Mouse (Mus musculus): Measurements from ENCODE around the gene Nol3.
A peak's percentile ranks its signal among the peaks of the same experiment; 100 is the strongest.

Gene Nol3

GRCm38 (mm10) chr8:105309142-105309847 is 33.4 kb downstream of the Nol3 start:
- no peak for DNase-seq (ENCODE audit: low spot score)

DNA sequence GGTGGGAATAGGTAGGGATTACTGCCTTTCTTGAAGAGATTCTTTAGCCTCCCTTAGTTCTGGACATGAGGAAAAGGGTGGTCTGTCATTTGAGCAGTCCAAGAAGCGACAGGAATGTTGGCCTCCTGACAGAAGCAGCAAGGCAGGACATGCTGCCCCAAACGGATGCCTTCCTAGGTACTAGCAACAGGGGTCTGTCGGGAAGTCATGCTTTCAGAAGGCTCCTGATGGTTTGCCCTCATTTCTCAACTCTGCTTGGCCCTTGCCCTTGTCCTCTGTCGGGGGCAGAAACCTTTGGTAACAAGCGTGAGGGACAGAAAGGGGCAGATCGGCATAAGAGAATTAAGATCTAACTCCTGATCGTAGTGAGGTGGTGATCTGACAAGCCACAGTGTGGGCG is 34.2 kb downstream of the Nol3 start:
- no peak for DNase-seq (ENCODE audit: low spot score)

DNA sequence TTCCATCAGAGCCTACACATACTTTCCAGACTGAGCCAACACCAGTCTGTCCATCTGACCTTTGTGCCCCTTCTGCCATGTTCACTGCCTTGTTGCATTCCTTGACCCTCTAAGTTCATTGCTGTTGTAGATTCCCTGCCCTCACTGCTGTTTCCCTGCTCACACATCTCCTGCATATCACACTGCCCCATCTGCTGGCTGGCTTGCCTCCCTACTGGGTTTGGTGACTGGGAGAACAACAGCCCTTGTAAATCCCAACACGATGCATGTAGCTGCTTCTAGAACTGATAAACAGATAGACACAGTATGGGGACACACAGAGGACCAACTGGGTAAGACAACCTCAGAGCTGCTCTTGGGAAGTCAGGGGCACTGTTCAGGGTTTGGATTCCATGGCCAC is 35.8 kb downstream of the Nol3 start:
- DNase-seq (ENCODE audit: low spot score) = no peak

GRCm38 (mm10) chr8:105312891-105313481 is 37.0 kb downstream of the Nol3 start:
- DNase-seq (ENCODE audit: low spot score) = no peak

GRCm38 (mm10) chr8:105313622-105314402 is 37.9 kb downstream of the Nol3 start:
- no peak for DNase-seq (ENCODE audit: low spot score)

GRCm38 (mm10) chr8:105315073-105315769 is 39.3 kb downstream of the Nol3 start:
- no peak for DNase-seq (ENCODE audit: low spot score)

- no peak for DNase-seq (ENCODE audit: low spot score)
These were observed 42.0 kb downstream of the Nol3 start for GRCm38 (mm10) chr8:105317941-105318340.

DNA sequence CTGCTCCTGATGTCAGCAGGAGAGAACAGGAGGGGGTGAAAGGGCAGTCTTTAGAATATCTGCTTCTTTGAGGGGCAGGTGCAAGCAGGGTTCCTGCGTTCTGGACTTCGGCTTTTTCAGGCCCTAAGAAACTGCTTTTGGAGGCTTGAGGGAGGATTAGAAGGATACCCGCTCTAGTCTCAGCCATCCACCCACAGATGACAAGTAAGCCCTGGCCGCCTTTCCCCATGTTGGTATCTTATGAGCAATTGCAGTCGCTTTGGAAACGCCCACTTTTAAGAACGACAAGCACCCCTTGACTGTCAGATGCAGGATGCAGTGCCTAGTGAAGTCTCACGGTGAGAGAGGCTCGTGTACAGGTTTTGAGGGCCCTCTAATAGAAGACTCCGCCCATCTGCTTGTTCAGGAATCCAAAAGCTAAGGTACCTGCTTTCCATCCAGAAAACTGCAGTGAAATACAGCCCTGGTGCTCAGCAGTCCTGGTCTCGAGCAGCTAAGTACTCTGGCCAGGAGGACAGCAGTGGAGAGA is 42.8 kb downstream of the Nol3 start:
- DNase-seq (ENCODE audit: low spot score) = no peak

GRCm38 (mm10) chr8:105323183-105323582 is 47.2 kb downstream of the Nol3 start:
- no peak for DNase-seq (ENCODE audit: low spot score)

- no peak for DNase-seq (ENCODE audit: low spot score)
These were observed 49.7 kb downstream of the Nol3 start for GRCm38 (mm10) chr8:105325641-105326093.

- peak; percentile 95 for DNase-seq (ENCODE audit: low spot score)
These were observed 50.3 kb downstream of the Nol3 start, which contains the start of the genes Lrrc29 and Tmem208 for GRCm38 (mm10) chr8:105326141-105326672. TSS of gene Lrrc29 (minus strand) at chr8:105326278. TSS of gene Tmem208 (plus strand) at chr8:105326354.

GRCm38 (mm10) chr8:105326968-105327367 is 51.0 kb downstream of the Nol3 start:
- no peak for DNase-seq (ENCODE audit: low spot score)

DNA sequence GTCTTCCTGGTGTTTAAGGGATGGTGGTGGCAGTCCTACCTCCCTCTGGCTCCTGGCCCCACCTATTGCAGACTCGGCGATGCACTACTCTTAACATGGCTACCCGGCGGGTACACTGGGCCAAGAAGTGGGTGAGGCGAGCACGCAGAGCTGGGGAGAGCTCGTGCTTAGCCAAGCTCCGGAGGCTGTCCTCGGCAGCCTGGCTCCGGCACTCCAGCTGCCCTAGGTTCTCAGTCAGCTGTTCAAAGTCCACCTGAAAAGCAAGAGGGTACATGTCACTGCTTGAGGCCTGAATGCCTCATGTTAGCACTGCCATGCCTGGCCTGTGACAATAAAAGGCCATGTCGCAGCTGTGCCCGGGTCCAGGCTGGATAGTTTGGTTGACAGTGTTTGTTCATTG is 54.4 kb downstream of the Nol3 start:
- DNase-seq (ENCODE audit: low spot score) = no peak

DNA sequence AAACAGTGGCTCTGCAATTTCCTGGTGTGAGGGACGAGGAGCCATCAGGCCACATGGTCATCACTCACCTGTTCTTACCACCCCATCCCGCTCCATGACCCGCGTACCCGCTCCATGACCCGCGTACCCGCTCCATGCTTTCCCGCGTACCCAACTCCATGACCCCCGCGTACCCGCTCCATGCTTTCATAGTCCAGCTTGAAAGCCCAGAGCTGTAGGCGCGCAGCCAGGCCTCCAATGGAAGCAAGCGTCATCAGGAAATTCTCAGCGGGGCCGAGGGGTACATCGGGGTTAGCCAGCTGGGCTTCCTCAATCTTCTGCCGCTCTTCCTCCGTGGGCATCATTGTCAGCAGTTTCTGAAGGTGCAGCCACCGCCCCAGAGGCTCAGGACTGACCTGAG is 55.5 kb downstream of the Nol3 start:
- no peak for DNase-seq (ENCODE audit: low spot score)

Data from ovary, postnatal 14 days (tissue).